Mouse (Mus musculus): ENCODE measurements at regions not wholly inside any gene's neighbourhood (a gene's known extent, or its start where the extent isn't known, plus 50 kb on each side); places are given as distances from the start of the nearest gene placed in this dataset.

DNA sequence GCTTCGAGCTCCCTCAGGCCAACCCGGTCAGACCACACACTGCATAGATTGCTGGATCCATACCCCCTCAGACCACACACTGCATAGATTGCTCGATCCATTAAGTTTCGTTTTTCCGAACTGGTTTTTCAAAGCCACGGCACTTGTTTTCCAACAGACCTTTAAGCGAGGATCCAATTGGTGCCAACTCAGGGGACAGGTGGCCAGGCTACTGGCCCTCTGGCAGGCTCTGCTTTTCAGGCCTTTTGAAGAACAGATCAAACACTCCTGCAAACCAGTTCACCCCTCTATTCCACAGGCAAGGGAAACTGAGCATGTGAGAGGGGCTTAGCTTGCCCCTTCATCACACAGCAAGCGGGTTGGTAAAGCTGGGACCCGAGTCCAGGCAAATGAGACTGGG is 72.2 kb upstream of the Nkd1 start:
- no peak overlapping the region for H3K27ac ChIP-seq (ENCODE audit: low read depth, low read length)
- no peak overlapping the region for H3K4me2 ChIP-seq (ENCODE audit: low read length)
- H3K27me3 ChIP-seq (replicated peaks; ENCODE audit: control insufficient read depth, insufficient read depth, low read length): peaks cover 12% of the 10 kb centered on the region
- no peak overlapping the region for H3K4me3 ChIP-seq (ENCODE audit: low read depth, low read length)
- no peaks in the 10 kb centered on the region for H3K36me3 ChIP-seq (ENCODE audit: control insufficient read depth, insufficient read depth, low read length)
- H3K9ac ChIP-seq (ENCODE audit: low read length): no peak overlapping the region
- DNase-seq (ENCODE audit: low spot score): no peak
- no peak for ATAC-seq
- peaks cover 23% of the 10 kb centered on the region for H3K4me1 ChIP-seq (ENCODE audit: control insufficient read depth, insufficient read depth, low read length)
- H3K9me3 ChIP-seq (replicated peaks; ENCODE audit: control insufficient read depth, low read length): no peaks in the 10 kb centered on the region
- 75% methylated on average over 9 of the region's 9 CpGs for WGBS

GRCm38 (mm10) chr8:88449534-88449933 is 71.6 kb upstream of the Nkd1 start:
- Histone ChIP-seq H3K9ac (ENCODE audit: low read length) (no peak overlapping the region), H3K27me3 (replicated peaks; ENCODE audit: control insufficient read depth, insufficient read depth, low read length) (peaks cover 12% of the 10 kb centered on the region)
- no peak for DNase-seq (ENCODE audit: low spot score)

DNA sequence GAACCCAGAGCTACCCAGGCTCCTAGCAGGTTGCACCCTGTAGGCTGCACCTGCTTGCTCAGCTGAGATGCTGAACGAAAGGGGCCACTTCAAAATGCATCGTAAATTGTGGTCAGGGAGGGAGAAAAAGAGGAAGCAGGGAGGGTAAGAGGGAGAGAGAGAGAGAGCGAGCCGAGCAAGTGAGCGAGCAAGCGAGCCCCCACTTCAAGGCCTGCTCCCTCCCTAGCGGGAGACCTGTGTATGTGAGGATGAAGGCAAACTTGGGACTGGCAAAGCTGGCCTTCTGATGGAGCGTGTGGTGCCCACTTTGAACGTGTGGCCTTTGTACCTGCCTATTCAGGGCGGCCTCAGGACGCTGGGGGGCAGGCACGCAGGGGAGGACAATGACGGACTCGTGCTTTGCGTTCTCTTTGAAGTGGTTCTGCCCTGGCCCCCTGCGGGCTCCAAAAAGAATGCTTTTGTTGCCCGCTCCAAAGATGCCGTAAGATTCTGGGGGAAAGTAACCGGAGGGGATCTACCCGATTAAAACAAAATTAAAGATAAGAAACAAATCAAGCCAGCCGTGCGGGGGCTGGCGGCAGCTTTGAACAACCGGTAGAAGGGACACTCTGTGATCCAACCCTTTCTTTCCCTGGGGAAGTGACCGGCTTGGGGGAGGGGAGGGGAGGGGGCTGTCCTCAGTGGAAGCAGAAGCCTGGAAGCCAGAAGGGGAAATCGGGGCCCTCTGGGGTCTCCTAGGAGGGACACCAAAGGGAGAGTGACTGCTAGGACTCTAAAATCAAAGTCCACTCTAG is 70.1 kb upstream of the Nkd1 start:
- Histone ChIP-seq H3K27ac (ENCODE audit: low read depth, low read length) (no peak overlapping the region), H3K4me3 (ENCODE audit: low read depth, low read length) (no peak overlapping the region), H3K9ac (ENCODE audit: low read length) (peak overlapping the region; percentile 25; the same call in 1 of the 2 replicates), H3K4me2 (ENCODE audit: low read length) (peak overlapping the region; percentile 20), H3K36me3 (ENCODE audit: control insufficient read depth, insufficient read depth, low read length) (no peaks in the 10 kb centered on the region), H3K27me3 (replicated peaks; ENCODE audit: control insufficient read depth, insufficient read depth, low read length) (peaks cover 18% of the 10 kb centered on the region), H3K4me1 (ENCODE audit: control insufficient read depth, insufficient read depth, low read length) (peaks cover 28% of the 10 kb centered on the region), H3K9me3 (replicated peaks; ENCODE audit: control insufficient read depth, low read length) (no peaks in the 10 kb centered on the region)
- ATAC-seq (0 out of 2 replicates have a peak, but pooled peaks have one; percentile 15), DNase-seq (ENCODE audit: low spot score) (peak; percentile 47)
- WGBS: 6% methylated on average over 26 of the region's 26 CpGs

More at GRCm38 (mm10) chr8:88449534-88449933, 71.6 kb upstream of the Nkd1 start:
- peaks cover 23% of the 10 kb centered on the region for H3K4me1 ChIP-seq (ENCODE audit: control insufficient read depth, insufficient read depth, low read length)
- H3K9me3 ChIP-seq (replicated peaks; ENCODE audit: control insufficient read depth, low read length): no peaks in the 10 kb centered on the region
- H3K4me3 ChIP-seq (ENCODE audit: low read depth, low read length): no peak overlapping the region
- ATAC-seq: no peak
- no peak overlapping the region for H3K27ac ChIP-seq (ENCODE audit: low read depth, low read length)
- no peaks in the 10 kb centered on the region for H3K36me3 ChIP-seq (ENCODE audit: control insufficient read depth, insufficient read depth, low read length)
- no peak overlapping the region for H3K4me2 ChIP-seq (ENCODE audit: low read length)
- WGBS: 78% methylated on average over 5 of the region's 5 CpGs

DNA sequence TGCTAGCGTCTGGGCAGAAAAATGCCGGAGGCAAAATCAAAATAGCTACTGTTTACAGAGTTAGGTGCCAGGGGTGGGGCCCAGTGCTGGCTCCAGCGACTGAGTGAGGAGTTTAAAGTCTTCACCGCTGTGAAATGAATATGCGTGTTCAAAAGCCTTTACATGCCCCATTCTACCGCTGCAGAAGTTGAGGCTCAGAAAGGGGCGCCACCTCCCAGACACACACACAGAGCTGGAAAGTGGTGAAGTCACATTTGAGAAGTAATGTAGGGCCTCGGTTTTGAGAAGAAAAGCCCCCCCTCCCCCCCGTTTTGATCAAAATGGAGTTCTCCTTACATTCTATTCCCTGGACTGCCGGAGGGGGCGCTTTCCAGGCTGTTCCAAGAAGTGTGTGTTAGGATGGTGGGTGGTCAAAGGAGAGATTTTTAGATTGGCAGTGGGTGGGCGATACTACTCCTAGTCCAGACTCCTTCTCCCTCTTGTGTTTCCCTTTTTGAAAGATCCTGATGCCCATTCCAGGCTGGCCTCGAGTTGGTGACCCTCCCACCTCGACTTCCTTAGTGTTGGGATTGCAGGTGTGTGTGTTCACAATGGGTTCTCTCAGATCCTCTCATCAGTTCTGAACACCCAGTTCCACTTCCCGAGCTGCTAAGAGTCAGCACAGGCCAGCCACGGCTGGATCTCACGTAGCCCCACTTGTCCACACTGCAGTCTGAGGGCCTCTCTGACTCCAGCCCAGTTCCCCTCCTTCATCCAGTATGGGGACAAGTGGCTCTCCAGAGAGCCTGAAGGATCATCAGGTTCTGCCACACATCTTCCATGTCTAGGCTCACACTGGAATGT is 69.3 kb upstream of the Nkd1 start:
- no peaks in the 10 kb centered on the region for H3K36me3 ChIP-seq (ENCODE audit: control insufficient read depth, insufficient read depth, low read length)
- peak overlapping the region; percentile 20 for H3K4me2 ChIP-seq (ENCODE audit: low read length)
- no peak overlapping the region for H3K9ac ChIP-seq (ENCODE audit: low read length)
- 0 out of 2 replicates have a peak, but pooled peaks cover 3% of the 10 kb centered on the region for H3K9me3 ChIP-seq (replicated peaks; ENCODE audit: control insufficient read depth, low read length)
- 22% methylated on average over 17 of the region's 17 CpGs for WGBS
- H3K4me3 ChIP-seq (ENCODE audit: low read depth, low read length): no peak overlapping the region
- ATAC-seq (no peak), DNase-seq (ENCODE audit: low spot score) (no peak)
- H3K27me3 ChIP-seq (replicated peaks; ENCODE audit: control insufficient read depth, insufficient read depth, low read length): peaks cover 18% of the 10 kb centered on the region
- H3K4me1 ChIP-seq (ENCODE audit: control insufficient read depth, insufficient read depth, low read length): peaks cover 28% of the 10 kb centered on the region
- no peak overlapping the region for H3K27ac ChIP-seq (ENCODE audit: low read depth, low read length)

DNA sequence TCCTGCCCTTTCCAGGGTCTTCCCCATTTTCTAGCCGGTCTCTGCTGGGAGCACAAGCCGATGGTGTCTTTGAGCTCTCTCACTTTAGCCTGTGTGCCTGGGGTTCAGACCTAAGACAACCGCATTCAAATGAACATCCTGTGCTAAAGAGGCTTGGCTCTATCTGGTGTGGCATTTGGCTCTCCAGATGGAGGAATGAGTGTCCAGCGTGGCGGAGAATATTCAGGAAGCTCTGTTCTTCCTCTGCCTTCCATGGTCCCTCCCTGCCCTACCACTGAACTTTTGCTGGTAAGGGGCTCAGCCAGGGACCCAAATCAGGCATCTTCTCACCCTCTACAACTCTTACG is 68.7 kb upstream of the Nkd1 start:
- Histone ChIP-seq H3K27ac (ENCODE audit: low read depth, low read length) (no peak overlapping the region), H3K9ac (ENCODE audit: low read length) (no peak overlapping the region), H3K4me1 (ENCODE audit: control insufficient read depth, insufficient read depth, low read length) (peaks cover 24% of the 10 kb centered on the region), H3K9me3 (replicated peaks; ENCODE audit: control insufficient read depth, low read length) (0 out of 2 replicates have a peak, but pooled peaks cover 6% of the 10 kb centered on the region), H3K4me2 (ENCODE audit: low read length) (no peak overlapping the region), H3K27me3 (replicated peaks; ENCODE audit: control insufficient read depth, insufficient read depth, low read length) (peaks cover 18% of the 10 kb centered on the region), H3K36me3 (ENCODE audit: control insufficient read depth, insufficient read depth, low read length) (no peaks in the 10 kb centered on the region), H3K4me3 (ENCODE audit: low read depth, low read length) (no peak overlapping the region)
- DNase-seq (ENCODE audit: low spot score): no peak
- WGBS: 69% methylated on average over 6 of the region's 6 CpGs
- ATAC-seq: no peak

- DNase-seq (ENCODE audit: low spot score): peak; percentile 73
- Histone ChIP-seq H3K27me3 (replicated peaks; ENCODE audit: control insufficient read depth, insufficient read depth, low read length) (peaks cover 18% of the 10 kb centered on the region), H3K9ac (ENCODE audit: low read length) (peak overlapping the region; percentile 80), H3K9me3 (replicated peaks; ENCODE audit: control insufficient read depth, low read length) (0 out of 2 replicates have a peak, but pooled peaks cover 6% of the 10 kb centered on the region), H3K4me3 (ENCODE audit: low read depth, low read length) (peak overlapping the region; percentile 56), H3K36me3 (ENCODE audit: control insufficient read depth, insufficient read depth, low read length) (no peaks in the 10 kb centered on the region), H3K27ac (ENCODE audit: low read depth, low read length) (peak overlapping the region; percentile 74), H3K4me2 (ENCODE audit: low read length) (peak overlapping the region; percentile 98), H3K4me1 (ENCODE audit: control insufficient read depth, insufficient read depth, low read length) (peaks cover 16% of the 10 kb centered on the region)
- peak; percentile 80 for ATAC-seq
- WGBS: under 1% methylated on average over 73 of the region's 75 CpGs
Measured at GRCm38 (mm10) chr8:88454048-88454696, 67.0 kb upstream of the Nkd1 start.

- peak overlapping the region; percentile 74 for H3K27ac ChIP-seq (ENCODE audit: low read depth, low read length)
- ATAC-seq: no peak
- no peak for DNase-seq (ENCODE audit: low spot score)
- peaks cover 16% of the 10 kb centered on the region for H3K4me1 ChIP-seq (ENCODE audit: control insufficient read depth, insufficient read depth, low read length)
- peak overlapping the region; percentile 56 for H3K4me3 ChIP-seq (ENCODE audit: low read depth, low read length)
- H3K4me2 ChIP-seq (ENCODE audit: low read length): peak overlapping the region; percentile 98
- H3K9ac ChIP-seq (ENCODE audit: low read length): peak overlapping the region; percentile 9
- H3K36me3 ChIP-seq (ENCODE audit: control insufficient read depth, insufficient read depth, low read length): no peaks in the 10 kb centered on the region
- H3K27me3 ChIP-seq (replicated peaks; ENCODE audit: control insufficient read depth, insufficient read depth, low read length): peaks cover 18% of the 10 kb centered on the region
- H3K9me3 ChIP-seq (replicated peaks; ENCODE audit: control insufficient read depth, low read length): 0 out of 2 replicates have a peak, but pooled peaks cover 6% of the 10 kb centered on the region
- 8% methylated on average over 4 of the region's 4 CpGs for WGBS
Measured at GRCm38 (mm10) chr8:88454906-88455305, 66.2 kb upstream of the Nkd1 start.

- WGBS: 13% methylated on average over 28 of the region's 28 CpGs
- DNase-seq (ENCODE audit: low spot score): peak; percentile 58
- peaks cover 7% of the 10 kb centered on the region; the same call in 1 of the 2 replicates for H3K9me3 ChIP-seq (replicated peaks; ENCODE audit: control insufficient read depth, low read length)
- peak overlapping the region; percentile 36 for H3K9ac ChIP-seq (ENCODE audit: low read length)
- H3K4me2 ChIP-seq (ENCODE audit: low read length): peak overlapping the region; percentile 98
- H3K4me1 ChIP-seq (ENCODE audit: control insufficient read depth, insufficient read depth, low read length): peaks cover 16% of the 10 kb centered on the region
- H3K4me3 ChIP-seq (ENCODE audit: low read depth, low read length): no peak overlapping the region
- no peak for ATAC-seq
- no peaks in the 10 kb centered on the region for H3K36me3 ChIP-seq (ENCODE audit: control insufficient read depth, insufficient read depth, low read length)
- peak overlapping the region; percentile 74; the same call in 1 of the 2 replicates for H3K27ac ChIP-seq (ENCODE audit: low read depth, low read length)
- H3K27me3 ChIP-seq (replicated peaks; ENCODE audit: control insufficient read depth, insufficient read depth, low read length): peaks cover 18% of the 10 kb centered on the region
Measured at GRCm38 (mm10) chr8:88455434-88456020, 65.6 kb upstream of the Nkd1 start.
